Mouse (Mus musculus): ENCODE results near the gene Cdkl5.

DNA sequence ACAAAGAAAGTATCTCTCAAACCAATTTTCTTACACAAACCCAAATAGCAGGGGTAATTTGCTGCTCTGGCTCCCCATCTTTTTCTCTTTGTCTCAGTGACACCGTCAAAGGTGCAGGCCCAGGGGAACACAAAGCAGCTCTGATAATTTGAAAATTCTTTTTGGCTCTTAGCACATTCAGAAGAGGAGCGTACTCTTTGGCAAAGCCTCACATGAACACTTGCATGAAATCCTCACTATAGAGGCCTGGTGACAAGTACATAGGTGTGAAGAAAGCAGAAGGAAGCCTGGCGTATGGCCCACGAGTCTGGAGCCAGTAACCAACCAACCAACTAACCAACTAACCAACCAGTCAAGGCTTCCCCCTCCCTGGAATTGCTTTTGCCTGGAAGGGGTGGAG is 199.6 kb downstream of the Cdkl5 start:
- no peak for TF ChIP-seq CTCF (IDR thresholded peaks at IDR 0.05)
- TF ChIP-seq EP300 (IDR thresholded peaks at IDR 0.05), result no peak

Measured in lung, postnatal 0 days (tissue).